Mouse (Mus musculus): ENCODE results near the gene Mei4. TPM values are rescaled to one million over a fixed set of nuclear protein-coding genes. Genes with fewer than 3 reads are reported as not detected.

Gene Mei4
- polyA plus RNA-seq (2015; fragmentation: Nextera tagmentation; extraction: Ambion mirVana): 0.72 and 0.79 TPM in 2 replicates

GRCm38 (mm10) chr9:81863181-81863887 is at the start of gene Mei4:
Gene Mei4, plus strand, starts transcription at chr9:81863670.
- 1% methylated on average over 32 of the region's 32 CpGs for WGBS
- H3K4me1 ChIP-seq: 0 out of 2 replicates have a peak, but pooled peaks cover 3% of the 10 kb centered on the region

GRCm38 (mm10) chr9:81819715-81820373 is 43.6 kb upstream of the Mei4 start:
- Histone ChIP-seq H3K4me1 (no peaks in the 10 kb centered on the region), H3K9ac (replicated peaks) (no peak overlapping the region), H3K4me2 (replicated peaks) (no peak overlapping the region), H3K36me3 (no peaks in the 10 kb centered on the region), H3K9me3 (no peaks in the 10 kb centered on the region), H3K27ac (replicated peaks) (no peak overlapping the region), H3K4me3 (no peak overlapping the region), H3K27me3 (no peaks in the 10 kb centered on the region)
- ATAC-seq (replicated peaks): no peak
- 94% methylated on average over 1 of the region's 1 CpGs for WGBS

More at GRCm38 (mm10) chr9:81863181-81863887, at the start of gene Mei4:
- peak within 1 kb of the TSS; percentile 47 for H3K9ac ChIP-seq (replicated peaks)
- peak within 1 kb of the TSS; percentile 55 for H3K4me3 ChIP-seq
- H3K27me3 ChIP-seq: 0 out of 2 replicates have a peak, but pooled peaks cover 2% of the 10 kb centered on the region
- no peak within 1 kb of the TSS for H3K27ac ChIP-seq (replicated peaks)
- no peaks in the 10 kb centered on the region for H3K9me3 ChIP-seq
- ATAC-seq (replicated peaks): peak; percentile 99
- H3K36me3 ChIP-seq: no peaks in the 10 kb centered on the region
- peak within 1 kb of the TSS; percentile 81 for H3K4me2 ChIP-seq (replicated peaks)

GRCm38 (mm10) chr9:81827560-81827959 is 35.9 kb upstream of the Mei4 start:
- 92% methylated on average over 2 of the region's 2 CpGs for WGBS
- Histone ChIP-seq H3K9me3 (no peaks in the 10 kb centered on the region), H3K27ac (replicated peaks) (no peak overlapping the region), H3K27me3 (no peaks in the 10 kb centered on the region), H3K36me3 (no peaks in the 10 kb centered on the region), H3K4me2 (replicated peaks) (no peak overlapping the region), H3K4me3 (no peak overlapping the region), H3K4me1 (no peaks in the 10 kb centered on the region), H3K9ac (replicated peaks) (no peak overlapping the region)
- no peak for ATAC-seq (replicated peaks)

- no peaks in the 10 kb centered on the region for H3K36me3 ChIP-seq
- no peaks in the 10 kb centered on the region for H3K27me3 ChIP-seq
- H3K4me2 ChIP-seq (replicated peaks): no peak overlapping the region
- no peaks in the 10 kb centered on the region for H3K9me3 ChIP-seq
- H3K9ac ChIP-seq (replicated peaks): no peak overlapping the region
- no peaks in the 10 kb centered on the region for H3K4me1 ChIP-seq
- H3K27ac ChIP-seq (replicated peaks): no peak overlapping the region
- ATAC-seq (replicated peaks): no peak
- no peak overlapping the region for H3K4me3 ChIP-seq
These were observed 29.4 kb upstream of the Mei4 start for GRCm38 (mm10) chr9:81834056-81834455.

GRCm38 (mm10) chr9:81858861-81859260 is 4.6 kb upstream of the Mei4 start:
- no peak overlapping the region for H3K9ac ChIP-seq (replicated peaks)
- no peak overlapping the region for H3K4me2 ChIP-seq (replicated peaks)
- 38% methylated on average over 1 of the region's 1 CpGs for WGBS
- H3K27me3 ChIP-seq: 0 out of 2 replicates have a peak, but pooled peaks cover 2% of the 10 kb centered on the region
- 0 out of 2 replicates have a peak, but pooled peaks cover 2% of the 10 kb centered on the region for H3K4me1 ChIP-seq
- no peak overlapping the region for H3K27ac ChIP-seq (replicated peaks)
- H3K9me3 ChIP-seq: no peaks in the 10 kb centered on the region
- ATAC-seq (replicated peaks): no peak
- no peak overlapping the region for H3K4me3 ChIP-seq
- H3K36me3 ChIP-seq: no peaks in the 10 kb centered on the region

- Histone ChIP-seq H3K9me3 (no peaks in the 10 kb centered on the region), H3K27me3 (0 out of 2 replicates have a peak, but pooled peaks cover 2% of the 10 kb centered on the region), H3K36me3 (no peaks in the 10 kb centered on the region), H3K9ac (replicated peaks) (peak overlapping the region; percentile 47), H3K27ac (replicated peaks) (no peak overlapping the region), H3K4me1 (0 out of 2 replicates have a peak, but pooled peaks cover 3% of the 10 kb centered on the region), H3K4me2 (replicated peaks) (peak overlapping the region; percentile 81), H3K4me3 (peak overlapping the region; percentile 55)
- ATAC-seq (replicated peaks): peak; percentile 42
- 22% methylated on average over 13 of the region's 13 CpGs for WGBS
These were observed 391 bp downstream of the Mei4 start for GRCm38 (mm10) chr9:81863888-81864234.

- H3K4me2 ChIP-seq (replicated peaks): no peak overlapping the region
- 86% methylated on average over 2 of the region's 2 CpGs for WGBS
- H3K9ac ChIP-seq (replicated peaks): no peak overlapping the region
- no peaks in the 10 kb centered on the region for H3K9me3 ChIP-seq
- 0 out of 2 replicates have a peak, but pooled peaks cover 2% of the 10 kb centered on the region for H3K27me3 ChIP-seq
- no peak for ATAC-seq (replicated peaks)
- H3K4me1 ChIP-seq: 0 out of 2 replicates have a peak, but pooled peaks cover 3% of the 10 kb centered on the region
- H3K27ac ChIP-seq (replicated peaks): no peak overlapping the region
- no peaks in the 10 kb centered on the region for H3K36me3 ChIP-seq
- H3K4me3 ChIP-seq: no peak overlapping the region
These were observed 2.6 kb downstream of the Mei4 start for GRCm38 (mm10) chr9:81866032-81866431.

GRCm38 (mm10) chr9:81921456-81921855 is 58.0 kb downstream of the Mei4 start:
- Histone ChIP-seq H3K4me3 (no peak overlapping the region), H3K27ac (replicated peaks) (no peak overlapping the region), H3K27me3 (no peaks in the 10 kb centered on the region), H3K9ac (replicated peaks) (no peak overlapping the region), H3K4me1 (no peaks in the 10 kb centered on the region), H3K9me3 (no peaks in the 10 kb centered on the region), H3K36me3 (no peaks in the 10 kb centered on the region), H3K4me2 (replicated peaks) (no peak overlapping the region)
- no peak for ATAC-seq (replicated peaks)
- WGBS: 96% methylated on average over 1 of the region's 1 CpGs

- Histone ChIP-seq H3K36me3 (no peaks in the 10 kb centered on the region), H3K4me1 (no peaks in the 10 kb centered on the region), H3K27ac (replicated peaks) (no peak overlapping the region), H3K9ac (replicated peaks) (no peak overlapping the region), H3K4me2 (replicated peaks) (no peak overlapping the region), H3K9me3 (no peaks in the 10 kb centered on the region), H3K4me3 (no peak overlapping the region), H3K27me3 (no peaks in the 10 kb centered on the region)
- ATAC-seq (replicated peaks): no peak
These were observed 61.3 kb downstream of the Mei4 start for GRCm38 (mm10) chr9:81924744-81925143.

- Histone ChIP-seq H3K4me3 (no peak overlapping the region), H3K36me3 (no peaks in the 10 kb centered on the region), H3K9me3 (no peaks in the 10 kb centered on the region), H3K9ac (replicated peaks) (no peak overlapping the region), H3K4me1 (no peaks in the 10 kb centered on the region), H3K27me3 (no peaks in the 10 kb centered on the region), H3K27ac (replicated peaks) (no peak overlapping the region), H3K4me2 (replicated peaks) (no peak overlapping the region)
- WGBS: 87% methylated on average over 4 of the region's 4 CpGs
- no peak for ATAC-seq (replicated peaks)
These were observed 77.1 kb downstream of the Mei4 start for GRCm38 (mm10) chr9:81940533-81940932.

- no peak overlapping the region for H3K4me3 ChIP-seq
- H3K36me3 ChIP-seq: no peaks in the 10 kb centered on the region
- H3K27ac ChIP-seq (replicated peaks): no peak overlapping the region
- no peak for ATAC-seq (replicated peaks)
- H3K4me1 ChIP-seq: no peaks in the 10 kb centered on the region
- 82% methylated on average over 6 of the region's 6 CpGs for WGBS
- H3K9ac ChIP-seq (replicated peaks): no peak overlapping the region
- no peak overlapping the region for H3K4me2 ChIP-seq (replicated peaks)
- H3K9me3 ChIP-seq: no peaks in the 10 kb centered on the region
- H3K27me3 ChIP-seq: no peaks in the 10 kb centered on the region
These were observed 82.2 kb downstream of the Mei4 start for GRCm38 (mm10) chr9:81945624-81946023.

GRCm38 (mm10) chr9:81956858-81957257 is 93.4 kb downstream of the Mei4 start:
- no peaks in the 10 kb centered on the region for H3K27me3 ChIP-seq

More at GRCm38 (mm10) chr9:81956858-81957257, 93.4 kb downstream of the Mei4 start:
- no peaks in the 10 kb centered on the region for H3K4me1 ChIP-seq
- no peaks in the 10 kb centered on the region for H3K9me3 ChIP-seq
- WGBS: 82% methylated on average over 3 of the region's 3 CpGs
- no peak overlapping the region for H3K4me2 ChIP-seq (replicated peaks)
- H3K9ac ChIP-seq (replicated peaks): no peak overlapping the region
- ATAC-seq (replicated peaks): no peak
- no peak overlapping the region for H3K4me3 ChIP-seq
- no peak overlapping the region for H3K27ac ChIP-seq (replicated peaks)
- H3K36me3 ChIP-seq: no peaks in the 10 kb centered on the region
